Mouse (Mus musculus): ENCODE measurements around the gene Hoxd10.

The Hoxd10 gene

GRCm38 (mm10) chr2:74695813-74696430, 4.2 kb downstream of the Hoxd10 start:
- DNase-seq (ENCODE audit: low read depth, low spot score): no peak

- no peak for DNase-seq (ENCODE audit: low read depth, low spot score)
These were observed 5.0 kb downstream of the Hoxd10 start for GRCm38 (mm10) chr2:74696442-74697335.

- DNase-seq (ENCODE audit: low read depth, low spot score): no peak
These were observed 5.9 kb downstream of the Hoxd10 start, which contains the start of gene Hoxd9 for GRCm38 (mm10) chr2:74697567-74698121. Gene Hoxd9, plus strand, starts transcription at chr2:74697727.

GRCm38 (mm10) chr2:74698201-74699052, 6.7 kb downstream of the Hoxd10 start:
- no peak for DNase-seq (ENCODE audit: low read depth, low spot score)

GRCm38 (mm10) chr2:74699053-74699430, 7.3 kb downstream of the Hoxd10 start:
- DNase-seq (ENCODE audit: low read depth, low spot score): no peak

- DNase-seq (ENCODE audit: low read depth, low spot score): no peak
These were observed 8.2 kb downstream of the Hoxd10 start for GRCm38 (mm10) chr2:74699664-74700545.

GRCm38 (mm10) chr2:74700546-74701112, 8.9 kb downstream of the Hoxd10 start:
- no peak for DNase-seq (ENCODE audit: low read depth, low spot score)

- DNase-seq (ENCODE audit: low read depth, low spot score): peak; percentile 80
These were observed 10.5 kb downstream of the Hoxd10 start for GRCm38 (mm10) chr2:74701949-74702819.

GRCm38 (mm10) chr2:74702820-74703219, 11.1 kb downstream of the Hoxd10 start:
- no peak for DNase-seq (ENCODE audit: low read depth, low spot score)

GRCm38 (mm10) chr2:74703317-74703716, 11.6 kb downstream of the Hoxd10 start:
- DNase-seq (ENCODE audit: low read depth, low spot score): no peak

GRCm38 (mm10) chr2:74703720-74704392, 12.1 kb downstream of the Hoxd10 start:
- no peak for DNase-seq (ENCODE audit: low read depth, low spot score)

- DNase-seq (ENCODE audit: low read depth, low spot score): no peak
These were observed 12.8 kb downstream of the Hoxd10 start, which contains the start of gene Hoxd8 for GRCm38 (mm10) chr2:74704393-74704998. Gene Hoxd8, plus strand, starts transcription at chr2:74704615.

GRCm38 (mm10) chr2:74704999-74705466, 13.3 kb downstream of the Hoxd10 start:
- DNase-seq (ENCODE audit: low read depth, low spot score): no peak

- DNase-seq (ENCODE audit: low read depth, low spot score): no peak
These were observed 13.9 kb downstream of the Hoxd10 start for GRCm38 (mm10) chr2:74705467-74706089.

- DNase-seq (ENCODE audit: low read depth, low spot score): no peak
These were observed 14.8 kb downstream of the Hoxd10 start for GRCm38 (mm10) chr2:74706393-74706960.

GRCm38 (mm10) chr2:74707599-74707998, 15.9 kb downstream of the Hoxd10 start:
- DNase-seq (ENCODE audit: low read depth, low spot score): no peak

- DNase-seq (ENCODE audit: low read depth, low spot score): no peak
These were observed 17.0 kb downstream of the Hoxd10 start for GRCm38 (mm10) chr2:74708676-74709075.

Measured in brain, adult 2 months (tissue).